Mouse (Mus musculus) stomach, embryonic 16.5 days (tissue): ENCODE data around the gene Nup50. TPM values are rescaled to one million over a fixed set of nuclear protein-coding genes. Genes with fewer than 3 reads are reported as not detected.
A peak's percentile ranks its signal among the peaks of the same experiment; 100 is the strongest.

Source experiments
- ATAC-seq: fragments of 200-750 bp; cut with Nextera tagmentation; 2 replicates; pipeline ENCODE4 v1.8.0; 2017; ENCODE audit warnings: moderate number of reproducible peaks, moderate TSS enrichment; ENCODE audit not compliant: insufficient read depth, low FRiP score
- H3K27ac ChIP-seq: fragments of 300-500 bp; sonication (generic); 2 replicates; pipeline ENCODE4 v1.5.1; 2014; ENCODE audit warnings: low read length
- H3K27me3 ChIP-seq: fragments of 300-500 bp; sonication (generic); 2 replicates; pipeline ENCODE4 v1.6.1; 2014; ENCODE audit warnings: low read length, control low read depth, mixed read lengths; ENCODE audit not compliant: control insufficient read depth, insufficient read depth
- H3K36me3 ChIP-seq: fragments of 300-500 bp; sonication (generic); 2 replicates; pipeline ENCODE4 v1.6.1; 2014; ENCODE audit warnings: low read length; ENCODE audit not compliant: control insufficient read depth, insufficient read depth
- H3K4me1 ChIP-seq: fragments of 300-500 bp; sonication (generic); 2 replicates; pipeline ENCODE4 v1.6.1; 2014; ENCODE audit warnings: low read length, control low read depth, mixed read lengths; ENCODE audit not compliant: control insufficient read depth, insufficient read depth
- H3K4me2 ChIP-seq: fragments of 300-500 bp; sonication (generic); 2 replicates; pipeline ENCODE4 v1.6.1; 2014; ENCODE audit warnings: low read depth, low read length, mixed read lengths
- H3K4me3 ChIP-seq: fragments of 300-500 bp; sonication (generic); replicated peaks from 2 replicates; pipeline ENCODE4 v1.5.1; 2014; ENCODE audit warnings: mild to moderate bottlenecking, low read length
- H3K9ac ChIP-seq: fragments of 300-500 bp; sonication (generic); 2 replicates; pipeline ENCODE4 v1.6.1; 2014; ENCODE audit warnings: low read length
- H3K9me3 ChIP-seq: fragments of 300-500 bp; sonication (generic); replicated peaks from 2 replicates; pipeline ENCODE4 v1.6.1; 2016; ENCODE audit warnings: low read length, control low read depth; ENCODE audit not compliant: control insufficient read depth
- WGBS: fragments of 180-500 bp; shearing (Covaris S2); extraction: QIAGEN DNeasy Blood & Tissue Kit; methylation state at CpG from one replicate; pipeline ENCODE4 v1.1.7; 2014; 5-methylcytosine and 5-hydroxymethylcytosine counted together
- polyA plus RNA-seq: library from polyadenylated mRNA; unstranded; fragments of >200 nt; fragmentation: Nextera tagmentation; extraction: Ambion mirVana; gene quantifications from 2 replicates; pipeline ENCODE4 v1.2.1, GENCODE M21; 2015

Nup50 gene
- polyA plus RNA-seq, 1 experiment from 2014 or later: 31.8 TPM

- no peak overlapping the region for H3K27ac ChIP-seq
- no peak overlapping the region for H3K9ac ChIP-seq
- H3K9me3 ChIP-seq: no peaks in the 10 kb centered on the region
- no peaks in the 10 kb centered on the region for H3K4me1 ChIP-seq
- H3K4me2 ChIP-seq: no peak overlapping the region
- WGBS: 81% methylated on average over 2 of the region's 2 CpGs
- H3K36me3 ChIP-seq: no peaks in the 10 kb centered on the region
- no peak for ATAC-seq
- no peaks in the 10 kb centered on the region for H3K27me3 ChIP-seq
- no peak overlapping the region for H3K4me3 ChIP-seq
These were observed 39.3 kb downstream of the Nup50 start for GRCm38 (mm10) chr15:84962518-84962917.

- 75% methylated on average over 5 of the region's 5 CpGs for WGBS
- no peaks in the 10 kb centered on the region for H3K36me3 ChIP-seq
- H3K9me3 ChIP-seq: no peaks in the 10 kb centered on the region
- no peaks in the 10 kb centered on the region for H3K27me3 ChIP-seq
- no peak overlapping the region for H3K27ac ChIP-seq
- ATAC-seq: no peak
- no peak overlapping the region for H3K4me3 ChIP-seq
- H3K4me1 ChIP-seq: no peaks in the 10 kb centered on the region
- no peak overlapping the region for H3K4me2 ChIP-seq
- H3K9ac ChIP-seq: no peak overlapping the region
These were observed 41.6 kb downstream of the Nup50 start for GRCm38 (mm10) chr15:84964771-84965170.

GRCm38 (mm10) chr15:84965575-84966360 lies 42.6 kb downstream of the Nup50 start:
- Histone ChIP-seq H3K27me3 (no peaks in the 10 kb centered on the region), H3K4me3 (no peak overlapping the region), H3K27ac (no peak overlapping the region), H3K9ac (no peak overlapping the region), H3K4me1 (no peaks in the 10 kb centered on the region), H3K36me3 (no peaks in the 10 kb centered on the region), H3K4me2 (no peak overlapping the region), H3K9me3 (no peaks in the 10 kb centered on the region)
- WGBS: 47% methylated on average over 7 of the region's 7 CpGs
- no peak for ATAC-seq

GRCm38 (mm10) chr15:84968534-84968933 lies 45.3 kb downstream of the Nup50 start:
- H3K36me3 ChIP-seq: no peaks in the 10 kb centered on the region
- H3K4me2 ChIP-seq: no peak overlapping the region
- no peaks in the 10 kb centered on the region for H3K9me3 ChIP-seq
- H3K27ac ChIP-seq: no peak overlapping the region
- H3K4me1 ChIP-seq: no peaks in the 10 kb centered on the region
- WGBS: 78% methylated on average over 4 of the region's 4 CpGs
- no peak for ATAC-seq
- no peak overlapping the region for H3K4me3 ChIP-seq
- H3K27me3 ChIP-seq: no peaks in the 10 kb centered on the region
- H3K9ac ChIP-seq: no peak overlapping the region

- Histone ChIP-seq H3K9ac (no peak overlapping the region), H3K36me3 (no peaks in the 10 kb centered on the region), H3K4me2 (no peak overlapping the region), H3K27me3 (no peaks in the 10 kb centered on the region), H3K9me3 (no peaks in the 10 kb centered on the region), H3K4me1 (no peaks in the 10 kb centered on the region), H3K27ac (no peak overlapping the region), H3K4me3 (no peak overlapping the region)
- 0 out of 2 replicates have a peak, but pooled peaks have one; percentile 21 for ATAC-seq
- WGBS: 69% methylated on average over 8 of the region's 8 CpGs
These were observed 49.8 kb downstream of the Nup50 start for GRCm38 (mm10) chr15:84972860-84973543.

- H3K9ac ChIP-seq: no peak overlapping the region
- no peak overlapping the region for H3K4me2 ChIP-seq
- no peak overlapping the region for H3K27ac ChIP-seq
- WGBS: 44% methylated on average over 3 of the region's 3 CpGs
- no peaks in the 10 kb centered on the region for H3K4me1 ChIP-seq
- no peaks in the 10 kb centered on the region for H3K27me3 ChIP-seq
- ATAC-seq: no peak
- no peaks in the 10 kb centered on the region for H3K36me3 ChIP-seq
- H3K4me3 ChIP-seq: no peak overlapping the region
- no peaks in the 10 kb centered on the region for H3K9me3 ChIP-seq
These were observed 50.3 kb downstream of the Nup50 start for GRCm38 (mm10) chr15:84973544-84973871.

- Histone ChIP-seq H3K27me3 (no peaks in the 10 kb centered on the region), H3K36me3 (no peaks in the 10 kb centered on the region), H3K9me3 (no peaks in the 10 kb centered on the region), H3K4me1 (no peaks in the 10 kb centered on the region), H3K27ac (no peak overlapping the region), H3K9ac (no peak overlapping the region), H3K4me3 (no peak overlapping the region), H3K4me2 (no peak overlapping the region)
- WGBS: 24% methylated on average over 4 of the region's 4 CpGs
- no peak for ATAC-seq
These were observed 52.5 kb downstream of the Nup50 start for GRCm38 (mm10) chr15:84975729-84976128.

GRCm38 (mm10) chr15:84981609-84982313 lies 58.5 kb downstream of the Nup50 start:
- no peak overlapping the region for H3K4me2 ChIP-seq
- peaks cover 12% of the 10 kb centered on the region for H3K4me1 ChIP-seq
- no peak overlapping the region for H3K9ac ChIP-seq
- no peaks in the 10 kb centered on the region for H3K9me3 ChIP-seq
- no peaks in the 10 kb centered on the region for H3K36me3 ChIP-seq
- H3K27ac ChIP-seq: no peak overlapping the region
- H3K27me3 ChIP-seq: no peaks in the 10 kb centered on the region
- H3K4me3 ChIP-seq: no peak overlapping the region
- ATAC-seq: no peak
- WGBS: 63% methylated on average over 9 of the region's 9 CpGs

- Histone ChIP-seq H3K27ac (no peak overlapping the region), H3K4me3 (no peak overlapping the region), H3K9me3 (no peaks in the 10 kb centered on the region), H3K27me3 (no peaks in the 10 kb centered on the region), H3K4me1 (peaks cover 14% of the 10 kb centered on the region), H3K9ac (no peak overlapping the region), H3K36me3 (no peaks in the 10 kb centered on the region), H3K4me2 (no peak overlapping the region)
- 78% methylated on average over 3 of the region's 3 CpGs for WGBS
- ATAC-seq: no peak
These were observed 59.7 kb downstream of the Nup50 start for GRCm38 (mm10) chr15:84982888-84983287.
